Mouse (Mus musculus): ENCODE measurements around the gene Fam129c.

Fam129c gene

GRCm38 (mm10) chr8:71597451-71597850, at the start of gene Fam129c:
Gene Fam129c (plus strand): TSS chr8:71597648.
- no peak for DNase-seq (ENCODE audit: low spot score in 2 of 2)

GRCm38 (mm10) chr8:71550754-71551153, 46.7 kb upstream of the Fam129c start:
- no peak for DNase-seq (ENCODE audit: low spot score in 2 of 2)

GRCm38 (mm10) chr8:71552770-71553169, 44.7 kb upstream of the Fam129c start:
- no peak for DNase-seq (ENCODE audit: low spot score in 2 of 2)

- DNase-seq (ENCODE audit: low spot score in 2 of 2) = no peak
These were observed 43.4 kb upstream of the Fam129c start for GRCm38 (mm10) chr8:71554001-71554400.

- no peak for DNase-seq (ENCODE audit: low spot score in 2 of 2)
These were observed 42.8 kb upstream of the Fam129c start for GRCm38 (mm10) chr8:71554644-71555043.

GRCm38 (mm10) chr8:71558071-71558957, 39.1 kb upstream of the Fam129c start, which contains the start of gene Tmem221:
Gene Tmem221 (minus strand): TSS chr8:71558871.
- DNase-seq (ENCODE audit: low spot score in 2 of 2) = no peak

GRCm38 (mm10) chr8:71558958-71559690, 38.3 kb upstream of the Fam129c start:
- no peak for DNase-seq (ENCODE audit: low spot score in 2 of 2)

- DNase-seq (ENCODE audit: low spot score in 2 of 2) = no peak
These were observed 37.4 kb upstream of the Fam129c start for GRCm38 (mm10) chr8:71560071-71560470.

GRCm38 (mm10) chr8:71560765-71561164, 36.7 kb upstream of the Fam129c start:
- no peak for DNase-seq (ENCODE audit: low spot score in 2 of 2)

GRCm38 (mm10) chr8:71561401-71561800, 36.0 kb upstream of the Fam129c start:
- DNase-seq (ENCODE audit: low spot score in 2 of 2) = no peak

- no peak for DNase-seq (ENCODE audit: low spot score in 2 of 2)
These were observed 34.7 kb upstream of the Fam129c start for GRCm38 (mm10) chr8:71562751-71563150.

GRCm38 (mm10) chr8:71563992-71564391, 33.5 kb upstream of the Fam129c start:
- no peak for DNase-seq (ENCODE audit: low spot score in 2 of 2)

GRCm38 (mm10) chr8:71566501-71566900, 30.9 kb upstream of the Fam129c start, which contains the start of gene Nxnl1:
Gene Nxnl1 (minus strand): TSS chr8:71566601.
- DNase-seq (ENCODE audit: low spot score in 2 of 2) = no peak

- no peak for DNase-seq (ENCODE audit: low spot score in 2 of 2)
These were observed 29.9 kb upstream of the Fam129c start for GRCm38 (mm10) chr8:71567587-71567986.

- peak; percentile 39 to 57 for DNase-seq (ENCODE audit: low spot score in 2 of 2)
These were observed 29.0 kb upstream of the Fam129c start, which contains the start of gene Slc27a1 for GRCm38 (mm10) chr8:71568387-71568937. Gene Slc27a1 (plus strand): TSS chr8:71568882.

GRCm38 (mm10) chr8:71568941-71569340, 28.5 kb upstream of the Fam129c start:
- DNase-seq (ENCODE audit: low spot score in 2 of 2) = no peak

- peak; percentile 86 to 91 for DNase-seq (ENCODE audit: low spot score in 2 of 2)
These were observed 27.8 kb upstream of the Fam129c start for GRCm38 (mm10) chr8:71569366-71570290.

- peak; percentile 97 to 98 for DNase-seq (ENCODE audit: low spot score in 2 of 2)
These were observed 27.0 kb upstream of the Fam129c start for GRCm38 (mm10) chr8:71570291-71570954.

GRCm38 (mm10) chr8:71572077-71572476, 25.4 kb upstream of the Fam129c start:
- no peak for DNase-seq (ENCODE audit: low spot score in 2 of 2)

- peak; percentile 82 to 84 for DNase-seq (ENCODE audit: low spot score in 2 of 2)
These were observed 24.4 kb upstream of the Fam129c start for GRCm38 (mm10) chr8:71572847-71573633.
